Mouse (Mus musculus) CD4-positive naive resting alpha-beta T cell, adult 57 days (primary cell): ENCODE measurements around the gene Gpc3. TPM values are rescaled to one million over a fixed set of nuclear protein-coding genes. Genes with fewer than 3 reads are reported as not detected.

ENCODE experiments used
- total RNA-seq: library from RNA; stranded (reverse); gene quantifications from one replicate; pipeline ENCODE4 v1.2.4, GENCODE M21; 2023

The Gpc3 gene
- 5.7 TPM for total RNA-seq

DNA sequence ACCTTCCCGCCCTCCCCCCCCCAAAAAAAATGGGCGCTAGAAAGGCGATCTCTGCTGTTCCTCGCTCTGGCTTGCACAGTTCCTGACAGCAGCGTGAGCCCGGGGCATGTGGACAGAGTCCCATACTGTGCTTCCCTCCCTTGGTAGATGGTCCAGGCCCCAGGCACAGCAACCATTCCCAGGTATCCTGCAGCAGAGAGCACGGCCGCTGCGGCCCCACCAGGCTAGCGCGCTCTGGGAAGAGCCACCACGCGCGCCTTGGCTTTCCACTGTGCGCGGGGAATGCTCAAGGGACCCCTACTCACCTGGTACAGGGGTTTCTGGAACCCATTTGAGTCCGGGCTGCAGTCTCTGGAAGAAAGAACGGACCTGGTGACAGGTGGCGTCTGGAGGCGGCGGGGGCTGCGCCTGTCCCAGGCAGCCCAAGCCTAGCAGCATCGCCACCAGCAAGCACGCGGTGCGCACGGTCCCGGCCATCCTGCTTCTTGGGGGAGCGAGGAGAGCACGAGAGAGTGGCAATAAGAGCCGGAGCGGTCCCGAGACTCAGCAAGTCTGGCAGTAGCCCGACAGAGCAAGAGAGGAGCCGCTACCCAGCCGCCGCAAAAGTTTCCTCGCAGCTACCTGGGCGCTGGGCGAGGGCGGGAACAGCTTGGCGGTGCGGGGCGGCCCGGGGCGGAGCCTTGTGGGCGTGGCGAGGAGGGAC, at the start of gene Gpc3:
Gene Gpc3 (minus strand): TSS at position 623 of the 703 bp plus-strand sequence.

Other genes starting within 250 kb of the Gpc3 start
- 0.38 TPM for gene Ccdc160, start 177.2 kb upstream of the Gpc3 start, total RNA-seq